Mouse (Mus musculus) G1E (cell line): ENCODE measurements at regions not wholly inside any gene's neighbourhood (a gene's known extent, or its start where the extent isn't known, plus 50 kb on each side); places are given as distances from the start of the nearest gene placed in this dataset.

Source experiments
- ATAC-seq: 2 replicates; pipeline ENCODE4 v1.8.0; 2016; ENCODE audit warnings: mild to moderate bottlenecking; ENCODE audit not compliant: insufficient number of reproducible peaks, poor library complexity, low FRiP score, severe bottlenecking; ENCODE audit errors: extremely low read depth
- DNase-seq: peaks from one replicate; pipeline ENCODE4 v3.0.0; 2012; ENCODE audit warnings: low spot score
- H3K27me3 ChIP-seq: 2 replicates; pipeline ENCODE4 v1.6.1; 2012; ENCODE audit warnings: mild to moderate bottlenecking, low read length, inconsistent platforms; ENCODE audit not compliant: insufficient read depth
- H3K36me3 ChIP-seq: replicated peaks from 2 replicates; pipeline ENCODE3; 2012; ENCODE audit warnings: mild to moderate bottlenecking, inconsistent platforms
- H3K4me1 ChIP-seq: 2 replicates; pipeline ENCODE4 v1.6.1; 2012; ENCODE audit warnings: low read depth, low read length, inconsistent platforms, mixed read lengths; ENCODE audit not compliant: insufficient read depth
- H3K4me3 ChIP-seq: 2 replicates; pipeline ENCODE4 v1.5.1; 2012; ENCODE audit warnings: low read depth, mild to moderate bottlenecking, inconsistent platforms, low read length, moderate library complexity, mixed read lengths
- H3K9me3 ChIP-seq: replicated peaks from 2 replicates; pipeline ENCODE4 v1.6.1; 2012; ENCODE audit warnings: inconsistent platforms
- CTCF ChIP-seq: IDR thresholded peaks from 2 replicates; pipeline ENCODE4 v1.5.1; 2012; ENCODE audit warnings: low read depth, low read length, inconsistent platforms, mixed read lengths
- GATA1 ChIP-seq: IDR thresholded peaks from 2 replicates; pipeline ENCODE4 v1.6.1; 2012; ENCODE audit warnings: borderline replicate concordance, low read length, inconsistent platforms, mixed read lengths
- GATA2 ChIP-seq: IDR thresholded peaks from 2 replicates; pipeline ENCODE4 v1.6.1; 2012; ENCODE audit warnings: low read depth, low read length, inconsistent platforms, borderline replicate concordance
- POLR2AphosphoS5 ChIP-seq: IDR thresholded peaks from 2 replicates; pipeline ENCODE4 v1.6.1; 2012; ENCODE audit warnings: low read depth, low read length, inconsistent platforms; ENCODE audit not compliant: insufficient replicate concordance
- TAL1 ChIP-seq: conservative IDR thresholded peaks from 2 replicates; pipeline ENCODE4 v1.6.1; 2012; ENCODE audit warnings: low read depth, low read length, inconsistent platforms, mixed read lengths

DNA sequence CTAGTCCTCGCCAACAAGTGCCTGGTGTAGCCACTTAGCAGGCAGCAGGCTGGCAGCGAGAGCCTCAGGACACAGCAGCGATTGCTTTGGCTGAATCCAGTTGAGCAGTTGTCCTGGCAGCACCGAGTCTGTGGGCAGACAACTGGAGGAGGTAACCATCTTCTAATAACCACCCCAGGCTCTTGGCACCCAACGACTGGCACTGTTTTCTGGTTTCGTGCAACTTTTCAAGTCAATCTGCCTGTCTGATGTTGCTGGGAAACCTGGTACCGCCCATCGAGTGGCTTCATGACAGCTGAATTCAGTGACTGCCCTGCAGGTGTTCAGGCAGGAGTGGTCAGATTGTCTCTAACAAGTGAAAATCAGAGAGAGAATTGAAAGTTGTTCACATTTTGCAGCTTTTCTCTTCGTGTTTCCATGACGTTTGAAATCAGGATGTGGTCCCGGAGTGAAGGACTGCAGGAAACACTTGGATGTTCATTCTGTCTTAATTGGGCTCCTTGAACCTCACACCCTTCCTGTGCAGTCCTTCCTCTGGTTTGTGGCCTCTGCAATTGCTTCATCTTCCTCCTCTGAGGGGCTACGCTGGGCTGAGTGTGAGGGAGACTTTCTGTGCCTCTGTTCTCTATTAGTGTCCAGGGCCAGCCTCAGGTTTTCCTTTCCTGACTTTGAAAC is 58.1 kb upstream of the Cdkn2b start:
- Histone ChIP-seq H3K4me3 (no peak overlapping the region), H3K4me1 (no peaks in the 10 kb centered on the region), H3K36me3 (no peaks in the 10 kb centered on the region), H3K27me3 (no peaks in the 10 kb centered on the region), H3K9me3 (peaks cover 25% of the 10 kb centered on the region)
- ATAC-seq (no peak), DNase-seq (no peak)
- TF ChIP-seq TAL1: no peak
- TF ChIP-seq GATA2: no peak
- no peak for TF ChIP-seq POLR2AphosphoS5
- TF ChIP-seq GATA1: no peak
- TF ChIP-seq CTCF: no peak

DNA sequence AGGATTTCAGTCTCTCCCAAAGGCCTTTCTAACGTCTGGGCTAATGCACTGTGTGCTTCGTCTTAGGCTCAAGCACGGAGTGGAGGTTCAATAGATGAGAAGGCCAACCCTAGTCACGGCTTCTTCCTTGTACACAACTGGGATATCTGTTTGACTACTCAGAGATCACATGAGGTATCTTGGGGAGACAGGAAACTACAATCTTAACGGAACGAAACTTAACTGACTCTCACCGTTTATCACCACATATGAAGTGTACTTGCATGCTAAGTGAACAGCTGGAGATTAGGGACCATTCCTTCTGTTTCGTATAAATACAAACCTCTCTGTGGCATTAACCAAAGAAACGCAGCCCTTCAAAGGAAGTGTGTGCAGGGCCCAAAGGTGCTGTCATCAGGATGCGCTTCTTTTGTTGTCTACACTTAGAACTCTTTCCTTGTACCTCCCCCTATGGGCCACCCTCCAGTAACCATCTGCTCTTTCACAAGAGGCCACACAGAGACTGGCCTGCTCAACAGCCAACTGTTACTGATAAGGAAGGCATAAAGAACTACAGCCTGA is 55.8 kb upstream of the Cdkn2b start:
- no peak for DNase-seq

GRCm38 (mm10) chr4:89365875-89366274 is 55.0 kb upstream of the Cdkn2b start:
- no peak for ATAC-seq
- no peaks in the 10 kb centered on the region for H3K4me1 ChIP-seq
- no peak overlapping the region for H3K4me3 ChIP-seq
- no peak for TF ChIP-seq CTCF
- TF ChIP-seq TAL1: no peak
- TF ChIP-seq GATA1: no peak
- no peak for TF ChIP-seq GATA2
- no peak for TF ChIP-seq POLR2AphosphoS5
- H3K9me3 ChIP-seq: peaks cover 34% of the 10 kb centered on the region
- no peak for DNase-seq
- no peaks in the 10 kb centered on the region for H3K36me3 ChIP-seq
- no peaks in the 10 kb centered on the region for H3K27me3 ChIP-seq

More for the DNA sequence above, 55.8 kb upstream of the Cdkn2b start:
- no peaks in the 10 kb centered on the region for H3K4me1 ChIP-seq
- no peak overlapping the region for H3K4me3 ChIP-seq
- no peaks in the 10 kb centered on the region for H3K27me3 ChIP-seq
- H3K36me3 ChIP-seq: no peaks in the 10 kb centered on the region
- H3K9me3 ChIP-seq: peaks cover 30% of the 10 kb centered on the region
- peak; percentile 61 for ATAC-seq
- TF ChIP-seq POLR2AphosphoS5: no peak
- TF ChIP-seq GATA1: no peak
- TF ChIP-seq CTCF: no peak
- TF ChIP-seq TAL1: no peak
- no peak for TF ChIP-seq GATA2

DNA sequence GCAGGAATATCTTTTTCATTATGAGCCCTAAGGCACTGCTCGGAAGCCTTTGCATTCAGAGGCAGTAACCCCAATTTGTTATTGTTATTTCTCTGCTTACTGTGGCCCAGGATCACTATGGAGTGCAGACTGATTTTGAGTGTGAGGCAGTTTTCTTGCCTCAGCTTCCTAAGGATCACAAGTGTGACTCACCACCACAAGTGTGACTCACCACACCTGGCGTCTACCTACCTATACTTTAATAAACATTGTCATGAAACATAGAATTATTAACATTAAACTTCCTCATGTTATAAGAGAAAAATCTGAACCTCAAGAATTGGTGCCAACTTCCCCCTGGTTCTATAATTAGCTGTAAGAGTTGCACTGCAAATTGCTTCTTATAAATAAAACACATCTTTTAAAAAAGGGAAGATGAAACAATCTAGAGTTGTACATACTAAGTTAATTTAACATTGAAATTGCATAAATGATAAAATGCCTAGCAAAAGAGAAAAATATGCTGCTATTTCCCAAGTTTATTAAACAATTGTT is 52.4 kb upstream of the Cdkn2b start:
- Histone ChIP-seq H3K27me3 (no peaks in the 10 kb centered on the region), H3K4me3 (no peak overlapping the region), H3K4me1 (no peaks in the 10 kb centered on the region), H3K9me3 (peaks cover 27% of the 10 kb centered on the region), H3K36me3 (no peaks in the 10 kb centered on the region)
- ATAC-seq: no peak
- TF ChIP-seq TAL1: no peak
- TF ChIP-seq GATA1: no peak
- TF ChIP-seq GATA2: no peak
- TF ChIP-seq CTCF: no peak
- TF ChIP-seq POLR2AphosphoS5: no peak
- DNase-seq: no peak

DNA sequence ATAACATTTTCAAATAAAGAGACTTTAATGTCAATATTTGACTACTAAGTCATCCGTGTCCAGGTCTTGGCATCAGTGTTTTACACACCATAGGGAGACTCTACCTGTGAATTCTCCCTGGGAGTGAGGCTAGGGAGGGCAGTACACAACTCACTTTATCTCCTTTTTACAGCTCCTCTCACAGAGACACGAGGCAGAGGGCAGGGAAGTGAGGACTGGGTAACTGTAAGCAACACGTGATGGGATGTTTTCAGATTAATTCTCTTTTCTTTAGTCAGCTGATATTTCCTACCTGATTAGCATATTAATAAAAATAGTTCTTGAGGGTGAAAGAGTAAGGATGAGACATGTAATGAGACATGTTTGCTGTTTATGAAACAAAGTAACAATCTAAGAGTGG is 51.8 kb upstream of the Cdkn2b start:
- ATAC-seq (no peak), DNase-seq (no peak)
- Histone ChIP-seq H3K4me1 (no peaks in the 10 kb centered on the region), H3K9me3 (peaks cover 26% of the 10 kb centered on the region), H3K36me3 (no peaks in the 10 kb centered on the region), H3K27me3 (no peaks in the 10 kb centered on the region), H3K4me3 (no peak overlapping the region)
- no peak for TF ChIP-seq POLR2AphosphoS5
- TF ChIP-seq GATA1: no peak
- TF ChIP-seq CTCF: no peak
- TF ChIP-seq GATA2: no peak
- no peak for TF ChIP-seq TAL1

GRCm38 (mm10) chr4:89361316-89361715 is 50.5 kb upstream of the Cdkn2b start:
- DNase-seq (no peak), ATAC-seq (no peak)
- Histone ChIP-seq H3K36me3 (no peaks in the 10 kb centered on the region), H3K4me1 (no peaks in the 10 kb centered on the region), H3K9me3 (peaks cover 29% of the 10 kb centered on the region), H3K4me3 (no peak overlapping the region), H3K27me3 (no peaks in the 10 kb centered on the region)
- TF ChIP-seq CTCF (no peak), POLR2AphosphoS5 (no peak), GATA2 (no peak), GATA1 (no peak), TAL1 (no peak)
